Comparison of ENCODE assay signal across 11 mouse cellular contexts in the genomic region with DNA sequence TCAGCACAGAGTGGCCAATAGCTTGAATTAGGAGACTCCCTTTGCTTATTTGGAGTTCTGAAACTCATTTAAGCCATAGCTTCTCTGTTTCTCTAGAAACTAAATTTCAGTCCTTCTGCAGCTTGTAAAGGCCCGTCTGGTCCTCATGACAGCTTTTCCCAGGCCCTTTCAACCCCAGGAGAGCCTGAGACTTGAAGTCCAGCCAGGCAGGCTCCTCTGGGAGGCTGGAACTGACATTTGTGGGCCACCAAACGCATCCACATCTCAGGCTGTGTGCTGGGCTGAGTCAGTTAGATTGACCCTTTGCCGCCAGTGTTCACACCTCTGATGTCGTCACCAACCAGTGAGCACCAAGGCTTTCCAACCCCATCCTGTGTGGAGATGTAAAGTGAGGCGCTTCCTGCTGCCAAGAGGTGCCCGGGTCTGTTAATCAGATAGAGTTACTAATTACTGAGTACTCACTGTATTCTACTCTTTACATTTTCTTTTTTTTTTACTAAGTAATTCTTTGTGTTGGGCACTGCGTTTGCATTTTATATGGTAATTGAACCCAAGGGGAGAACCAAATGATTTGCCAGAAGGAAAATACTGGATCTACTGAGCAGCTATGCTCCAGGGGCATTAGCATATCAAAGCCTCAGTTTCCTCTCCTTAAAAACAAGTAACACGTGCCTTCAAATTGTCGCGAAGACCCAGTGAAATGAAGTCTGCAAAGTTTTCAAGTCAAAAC.
DNase-seq lines count a peak whose midpoint lies in the region; ATAC-seq lines count a peak whose summit lies in the region.
"Had no signal": no experiment of that assay in that cellular context is flagged by ENCODE, and none has a peak within 500 bp of the region (broad histone marks: within the 10 kb centered on the region; RNA-seq: fewer than 3 reads in every experiment).

No protein-coding gene starts in this region.

- no peaks in the 10 kb centered on the region for H3K36me3 ChIP-seq in midbrain, embryonic 11.5 days (ENCODE audit: control insufficient read depth, insufficient read depth, low read length)
- no peaks in the 10 kb centered on the region for H3K36me3 ChIP-seq in midbrain, embryonic 10.5 days
- no peaks in the 10 kb centered on the region for H3K36me3 ChIP-seq in forebrain, embryonic 16.5 days (ENCODE audit: control insufficient read depth, insufficient read depth)
- H3K36me3 ChIP-seq: G1E had no signal

- WGBS in midbrain, embryonic 11.5 days = 58% methylated on average over 10 of the region's 10 CpGs
- 58% methylated on average over 10 of the region's 10 CpGs for WGBS in midbrain, embryonic 10.5 days
- WGBS in forebrain, embryonic 16.5 days = 11% methylated on average over 10 of the region's 10 CpGs

- no peak overlapping the region for H3K27ac ChIP-seq in midbrain, embryonic 11.5 days (ENCODE audit: low read depth, low read length)
- no peak overlapping the region for H3K27ac ChIP-seq in midbrain, embryonic 10.5 days (replicated peaks)
- H3K27ac ChIP-seq in forebrain, embryonic 16.5 days (ENCODE audit: low read length) = no peak overlapping the region

- H3K27me3 ChIP-seq in midbrain, embryonic 11.5 days (ENCODE audit: control insufficient read depth, insufficient read depth, low read length) = no peaks in the 10 kb centered on the region
- H3K27me3 ChIP-seq in midbrain, embryonic 10.5 days (ENCODE audit: low read depth, poor library complexity, severe bottlenecking) = no peaks in the 10 kb centered on the region
- no peaks in the 10 kb centered on the region for H3K27me3 ChIP-seq in forebrain, embryonic 16.5 days (replicated peaks; ENCODE audit: control insufficient read depth, insufficient read depth, low read length)

- peaks cover 7% of the 10 kb centered on the region; the same call in 1 of the 2 replicates for H3K4me1 ChIP-seq in midbrain, embryonic 11.5 days (ENCODE audit: control insufficient read depth, insufficient read depth, low read length)
- H3K4me1 ChIP-seq in midbrain, embryonic 10.5 days = peaks cover 13% of the 10 kb centered on the region
- peaks cover 18% of the 10 kb centered on the region; the same call in 1 of the 2 replicates for H3K4me1 ChIP-seq in forebrain, embryonic 16.5 days (replicated peaks; ENCODE audit: control insufficient read depth, insufficient read depth, low read length)

- DNase-seq in midbrain, embryonic 11.5 days (ENCODE audit: low spot score, missing footprints) = peak; percentile 82
- no peak for DNase-seq in midbrain, embryonic 10.5 days (ENCODE audit: low spot score)
- DNase-seq in heart, postnatal 4 days = peak; percentile 62
- DNase-seq in frontal cortex, postnatal 14 days (ENCODE audit: low spot score in 2 of 2) = no peak
- DNase-seq in right cerebral cortex, postnatal 36 days (ENCODE audit: low spot score in 2 of 2) = no peak
- DNase-seq: adrenal gland, adult 8-10 months; thymus, postnatal 25 days had no signal

- no peaks in the 10 kb centered on the region for H3K9me3 ChIP-seq in midbrain, embryonic 11.5 days (ENCODE audit: control insufficient read depth, low read length)
- no peaks in the 10 kb centered on the region for H3K9me3 ChIP-seq in midbrain, embryonic 10.5 days (replicated peaks)
- no peaks in the 10 kb centered on the region for H3K9me3 ChIP-seq in forebrain, embryonic 16.5 days (ENCODE audit: control insufficient read depth, low read length)
- H3K9me3 ChIP-seq: G1E had no signal

- ATAC-seq in midbrain, embryonic 11.5 days (ENCODE audit: low FRiP score) = no peak
- peak; percentile 80 for ATAC-seq in forebrain, embryonic 16.5 days
- ATAC-seq in megakaryocyte progenitor cell, adult 5-6 weeks (replicated peaks; ENCODE audit: poor library complexity) = no peak
- ATAC-seq: inflammation-experienced regulatory T-cells, adult 6 months had no signal

- no peak overlapping the region for H3K4me3 ChIP-seq in midbrain, embryonic 11.5 days (ENCODE audit: low read depth, low read length)
- H3K4me3 ChIP-seq in midbrain, embryonic 10.5 days = no peak overlapping the region
- H3K4me3 ChIP-seq in forebrain, embryonic 16.5 days (replicated peaks; ENCODE audit: low read length) = no peak overlapping the region

- H3K9ac ChIP-seq in midbrain, embryonic 11.5 days (ENCODE audit: low read length) = no peak overlapping the region
- no peak overlapping the region for H3K9ac ChIP-seq in forebrain, embryonic 16.5 days (replicated peaks; ENCODE audit: low read depth, low read length)

- no peak overlapping the region for H3K4me2 ChIP-seq in midbrain, embryonic 11.5 days
- no peak overlapping the region for H3K4me2 ChIP-seq in forebrain, embryonic 16.5 days (ENCODE audit: low read length)

Comparison
In these comparisons a context has a peak if more than half of its experiments do, and no peak if none do; other contexts are left out.
1. DNase-seq: peak in midbrain, embryonic 11.5 days (single experiment) and heart, postnatal 4 days (single experiment); none in midbrain, embryonic 10.5 days (single experiment), frontal cortex, postnatal 14 days (0 of 2) and right cerebral cortex, postnatal 36 days (0 of 2).